Mouse (Mus musculus) cerebellum, adult 2 months (tissue): ENCODE measurements around the gene Gosr1.

Source experiments
- CTCF ChIP-seq: fragments of 200-500 bp; IDR thresholded peaks from 2 replicates; pipeline ENCODE4 v1.5.1; 2011; ENCODE audit warnings: low read depth, mild to moderate bottlenecking, control low read depth, low read length, moderate library complexity, borderline replicate concordance; ENCODE audit not compliant: insufficient read depth
- POLR2A ChIP-seq: fragments of 200-500 bp; IDR thresholded peaks from 2 replicates; pipeline ENCODE4 v1.6.1; 2011; ENCODE audit warnings: low read length, control low read depth, borderline replicate concordance; ENCODE audit not compliant: insufficient read depth

GRCm38 (mm10) chr11:76728093-76728492 is 35.3 kb downstream of the Gosr1 start:
- no peak for TF ChIP-seq CTCF
- no peak for TF ChIP-seq POLR2A
